Mouse (Mus musculus) left cerebral cortex, adult 18-20 months (tissue): ENCODE measurements at regions not wholly inside any gene's neighbourhood (a gene's known extent, or its start where the extent isn't known, plus 50 kb on each side); places are given as distances from the start of the nearest gene placed in this dataset.
"Not testable (repeated sequence)": the region's sequence is repeated elsewhere in the genome, so short reads cannot be mapped to it uniquely, and the experiment has no call there.

Source experiments
- DNase-seq, 2 experiments: peaks; one replicate each; pipeline ENCODE4 v3.0.0; 2021 to 2022; ENCODE audit warnings: low spot score in 2 of 2, mixed read lengths in 1 of 2

DNA sequence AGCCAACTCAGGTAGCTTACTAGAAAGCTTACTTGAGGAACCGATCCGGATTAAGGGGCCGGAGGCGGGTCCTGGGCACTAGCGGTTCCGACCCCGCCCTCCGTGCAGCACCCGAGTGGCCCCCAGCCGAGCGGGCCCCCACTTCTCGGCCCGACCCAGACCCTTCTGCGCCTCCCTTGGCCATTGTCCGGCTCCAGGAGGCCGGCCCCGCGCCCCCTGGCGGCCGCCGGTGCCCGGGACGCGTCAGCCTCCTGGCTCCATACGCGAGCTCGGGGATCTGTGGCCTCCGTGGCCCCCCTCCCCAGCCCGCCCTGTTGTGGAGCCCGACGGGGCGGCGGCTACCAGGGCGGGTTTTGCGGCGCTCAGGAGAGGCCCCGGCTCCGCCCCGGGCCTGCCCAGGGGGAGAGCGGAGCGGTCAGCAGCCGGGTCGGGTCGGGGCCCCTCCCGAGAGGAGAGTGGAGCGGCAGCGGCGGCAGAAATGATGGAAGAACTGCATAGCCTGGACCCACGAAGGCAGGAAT lies 94.3 kb upstream of the Zfp986 start:
- DNase-seq: peak in 1 of 2 experiments; percentile 1

DNA sequence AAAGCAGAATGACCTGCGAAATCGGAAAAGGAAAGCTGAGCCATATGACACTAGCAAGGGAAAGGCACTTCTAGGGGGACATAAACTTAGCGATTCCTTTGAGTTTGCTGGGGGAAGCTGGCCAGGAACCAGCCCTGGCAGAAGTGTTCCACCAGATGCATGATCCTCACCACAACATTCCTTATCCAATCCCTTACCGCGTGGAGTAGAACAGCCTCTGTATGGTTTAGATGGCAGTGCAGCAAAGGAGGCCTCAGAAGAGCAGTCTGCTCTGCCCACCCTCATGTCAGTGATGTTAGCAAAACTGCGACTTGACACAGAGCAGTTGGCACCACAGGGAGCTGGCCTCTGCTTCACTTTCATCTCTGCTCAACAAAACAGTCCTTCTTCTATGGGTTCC lies 93.7 kb upstream of the Zfp986 start:
- not testable (repeated sequence) for DNase-seq

DNA sequence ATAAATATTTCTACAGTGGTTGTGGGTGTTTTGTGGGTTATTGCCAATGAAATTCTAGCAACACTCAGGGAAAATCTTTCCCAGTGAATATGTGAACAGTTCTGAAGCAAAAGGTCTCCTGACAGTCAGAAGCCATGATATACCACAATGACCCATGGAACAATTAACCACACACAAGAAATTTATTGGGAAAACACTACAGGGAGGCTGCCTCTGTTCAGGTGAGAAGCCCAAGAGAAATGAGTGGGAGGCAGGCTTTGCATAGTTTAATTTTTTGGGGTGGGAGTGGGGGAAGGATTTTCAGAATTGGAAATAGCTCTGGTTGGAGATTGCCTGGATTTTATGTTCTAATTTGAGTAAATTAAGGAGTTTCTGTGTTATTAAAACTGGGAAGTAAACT lies 92.1 kb upstream of the Zfp986 start:
- DNase-seq: not testable (repeated sequence)

DNA sequence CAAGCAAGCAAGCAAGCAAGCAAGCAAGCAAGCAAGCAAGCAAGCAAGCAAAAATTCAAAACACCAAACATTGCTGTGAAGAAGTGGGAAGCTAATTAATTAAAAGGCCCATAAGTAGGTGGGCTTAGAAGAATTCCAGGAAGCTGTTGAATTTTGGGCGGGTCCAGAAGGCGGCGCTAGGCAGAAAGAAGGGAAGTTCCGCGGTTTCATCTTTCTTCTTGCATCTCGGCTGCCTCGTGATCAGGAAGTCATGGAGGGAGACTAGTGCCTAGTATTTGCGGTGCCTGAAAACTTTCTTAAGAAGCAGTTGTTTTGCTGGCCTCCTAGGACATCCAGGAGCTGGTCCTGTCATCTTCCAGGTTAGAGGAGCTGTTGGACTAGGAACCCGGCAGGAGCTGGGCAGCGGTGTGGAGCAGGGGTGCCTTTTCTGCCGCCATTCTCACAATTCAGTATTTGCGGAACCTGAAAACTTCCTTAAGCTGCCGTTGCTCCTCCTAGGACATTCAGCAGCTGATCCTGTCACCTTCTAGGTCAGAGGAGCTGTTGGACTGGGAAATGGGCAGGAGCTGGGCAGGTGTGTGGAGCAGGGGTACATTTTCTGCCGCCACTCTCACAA lies 87.2 kb upstream of the Zfp986 start:
- not testable (repeated sequence) for DNase-seq

DNA sequence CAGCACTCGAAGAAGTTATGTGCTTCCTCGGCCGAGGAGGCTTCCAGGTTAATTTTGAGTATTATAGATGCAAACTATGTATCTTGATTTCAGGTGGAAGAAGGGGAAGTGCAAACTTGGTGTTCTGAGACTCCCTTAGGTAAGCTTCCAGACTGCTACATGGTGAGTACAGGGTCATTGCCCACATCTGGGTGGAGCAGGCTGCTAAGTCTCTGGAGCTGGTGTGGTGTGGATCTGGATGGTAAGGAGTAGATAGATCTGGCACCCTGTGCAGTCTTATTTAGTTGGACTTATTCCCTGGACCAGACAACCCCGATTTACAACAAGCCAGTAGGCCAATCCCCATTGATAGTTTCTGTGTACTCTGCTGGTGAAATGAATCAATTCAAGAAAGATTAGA lies 53.9 kb upstream of the Zfp986 start:
- not testable (repeated sequence) for DNase-seq
